Mouse (Mus musculus) heart, embryonic 16.5 days (tissue): ENCODE measurements around the gene Klk1b3. TPM values are rescaled to one million over a fixed set of nuclear protein-coding genes. Genes with fewer than 3 reads are reported as not detected.
"Not testable (repeated sequence)": the region's sequence is repeated elsewhere in the genome, so short reads cannot be mapped to it uniquely, and the experiment has no call there.

Source experiments
- ATAC-seq: fragments of 200-750 bp; cut with Nextera tagmentation; replicated peaks from 2 replicates; pipeline ENCODE4 v1.8.0; 2017; ENCODE audit warnings: moderate number of reproducible peaks; ENCODE audit not compliant: insufficient read depth, low FRiP score; ENCODE audit errors: extremely low read depth
- H3K27ac ChIP-seq: fragments of 300-500 bp; sonication (generic); 2 replicates; pipeline ENCODE4 v1.5.1; 2014; ENCODE audit warnings: mild to moderate bottlenecking, low read length, control low read depth, moderate library complexity
- H3K27me3 ChIP-seq: fragments of 300-500 bp; sonication (generic); 2 replicates; pipeline ENCODE4 v1.6.1; 2014; ENCODE audit warnings: low read length, mixed read lengths; ENCODE audit not compliant: control insufficient read depth, insufficient read depth
- H3K36me3 ChIP-seq: fragments of 300-500 bp; sonication (generic); 2 replicates; pipeline ENCODE4 v1.6.1; 2014; ENCODE audit not compliant: control insufficient read depth, insufficient read depth
- H3K4me1 ChIP-seq: fragments of 300-500 bp; sonication (generic); 2 replicates; pipeline ENCODE4 v1.6.1; 2014; ENCODE audit warnings: low read length, mixed read lengths; ENCODE audit not compliant: control insufficient read depth, insufficient read depth
- H3K4me2 ChIP-seq: fragments of 300-500 bp; sonication (generic); 2 replicates; pipeline ENCODE4 v1.6.1; 2014; ENCODE audit warnings: low read depth, mild to moderate bottlenecking, control low read depth, low read length
- H3K4me3 ChIP-seq: fragments of 300-500 bp; sonication (generic); 2 replicates; pipeline ENCODE4 v1.5.1; 2014; ENCODE audit warnings: mild to moderate bottlenecking, control low read depth, low read length
- H3K9ac ChIP-seq: fragments of 300-500 bp; sonication (generic); 2 replicates; pipeline ENCODE4 v1.6.1; 2014; ENCODE audit warnings: low read length, control low read depth
- H3K9me3 ChIP-seq: fragments of 300-500 bp; sonication (generic); replicated peaks from 2 replicates; pipeline ENCODE4 v1.6.1; 2016; ENCODE audit warnings: low read length; ENCODE audit not compliant: control insufficient read depth
- WGBS: fragments of 180-500 bp; shearing (Covaris S2); extraction: QIAGEN DNeasy Blood & Tissue Kit; methylation state at CpG from one replicate; pipeline ENCODE4 v1.1.7; 2014; 5-methylcytosine and 5-hydroxymethylcytosine counted together
- polyA plus RNA-seq: library from polyadenylated mRNA; unstranded; fragments of >200 nt; fragmentation: Nextera tagmentation; extraction: Ambion mirVana; gene quantifications from 2 replicates; pipeline ENCODE4 v1.2.1, GENCODE M21; 2015

The Klk1b3 gene
- polyA plus RNA-seq, 1 experiment from 2014 or later = not detected

DNA sequence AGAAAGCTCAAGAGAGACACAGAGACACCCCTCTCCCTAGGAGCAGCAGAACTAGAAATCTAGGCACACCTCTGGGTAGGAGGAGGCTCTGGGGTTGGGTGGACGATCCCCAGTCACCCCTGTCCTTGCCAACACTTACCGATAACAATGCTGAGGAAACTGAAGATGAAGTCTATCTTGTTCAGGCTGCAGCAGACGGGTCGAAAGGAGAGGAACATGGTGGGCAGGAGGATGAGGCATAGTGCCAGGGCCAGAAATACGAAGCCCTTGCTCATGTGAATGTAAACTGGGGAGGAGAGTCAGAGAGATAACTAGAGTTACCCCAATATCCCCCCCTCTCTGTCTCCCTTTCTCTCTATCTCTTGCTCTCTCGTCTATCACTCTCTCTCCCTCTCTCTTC, 24.3 kb downstream of the Klk1b3 start:
- H3K27ac ChIP-seq, H3K9me3 ChIP-seq, H3K9ac ChIP-seq, ATAC-seq, H3K4me1 ChIP-seq, H3K36me3 ChIP-seq, H3K27me3 ChIP-seq, H3K4me3 ChIP-seq, H3K4me2 ChIP-seq: not testable (repeated sequence)
- 60% methylated on average over 6 of the region's 6 CpGs for WGBS

DNA sequence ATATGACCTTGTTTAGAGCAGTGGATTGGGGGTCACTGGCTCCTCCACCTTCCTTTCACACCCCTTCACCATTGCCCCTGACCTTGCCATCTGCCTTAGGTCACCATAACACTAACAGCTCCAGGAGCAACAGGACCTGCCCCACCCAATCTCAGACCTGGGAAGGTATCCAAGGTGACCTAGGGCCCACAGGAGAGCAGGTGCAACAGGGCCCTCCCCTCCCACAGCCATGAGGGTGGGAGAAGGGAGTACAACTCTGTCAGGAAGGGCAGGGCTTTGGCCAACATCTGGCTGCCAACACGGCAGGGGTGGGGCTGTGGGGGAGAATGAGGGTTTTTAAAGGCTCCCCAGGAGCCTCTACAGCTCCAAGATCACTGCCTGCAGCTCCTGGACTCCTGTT, 27.1 kb downstream of the Klk1b3 start, which contains the start of gene Klk1:
TSS of gene Klk1 (plus strand) at position 285 of the 400 bp plus-strand sequence.
- Histone ChIP-seq H3K4me3 (no peak within 1 kb of the TSS), H3K9ac (no peak within 1 kb of the TSS), H3K27ac (no peak within 1 kb of the TSS), H3K36me3 (no peaks in the 10 kb centered on the region), H3K4me2 (no peak within 1 kb of the TSS), H3K27me3 (no peaks in the 10 kb centered on the region; the same call in 1 of the 2 replicates), H3K9me3 (no peaks in the 10 kb centered on the region), H3K4me1 (no peaks in the 10 kb centered on the region)
- ATAC-seq = no peak
- 45% methylated on average over 1 of the region's 1 CpGs for WGBS

DNA sequence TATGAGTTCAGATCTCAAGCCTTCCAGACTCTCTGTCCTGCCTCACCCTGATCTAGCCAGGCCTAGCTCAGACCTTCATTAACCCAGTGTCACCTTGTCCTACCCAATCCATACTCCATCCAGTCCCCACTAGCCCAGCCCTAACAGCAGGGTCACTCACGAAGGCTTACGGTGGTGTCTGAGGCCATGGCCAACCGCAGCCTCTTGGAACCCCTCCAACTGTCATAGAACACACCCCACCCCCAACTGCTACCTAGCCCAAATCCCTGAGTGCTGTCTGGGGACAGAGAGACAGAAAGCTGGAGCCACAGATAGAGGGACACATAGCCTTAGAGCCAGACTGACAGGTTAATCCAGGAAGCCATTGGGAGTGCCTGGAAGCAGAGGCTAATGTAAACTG, 37.9 kb downstream of the Klk1b3 start, which contains the start of gene Gm36864:
TSS of gene Gm36864 (plus strand) at position 269 of the 400 bp plus-strand sequence.
- Histone ChIP-seq H3K9me3 (no peaks in the 10 kb centered on the region), H3K27me3 (no peaks in the 10 kb centered on the region), H3K4me2 (no peak within 1 kb of the TSS), H3K27ac (no peak within 1 kb of the TSS), H3K4me1 (no peaks in the 10 kb centered on the region), H3K36me3 (no peaks in the 10 kb centered on the region), H3K9ac (no peak within 1 kb of the TSS), H3K4me3 (no peak within 1 kb of the TSS)
- ATAC-seq = no peak
- WGBS = 45% methylated on average over 3 of the region's 3 CpGs

DNA sequence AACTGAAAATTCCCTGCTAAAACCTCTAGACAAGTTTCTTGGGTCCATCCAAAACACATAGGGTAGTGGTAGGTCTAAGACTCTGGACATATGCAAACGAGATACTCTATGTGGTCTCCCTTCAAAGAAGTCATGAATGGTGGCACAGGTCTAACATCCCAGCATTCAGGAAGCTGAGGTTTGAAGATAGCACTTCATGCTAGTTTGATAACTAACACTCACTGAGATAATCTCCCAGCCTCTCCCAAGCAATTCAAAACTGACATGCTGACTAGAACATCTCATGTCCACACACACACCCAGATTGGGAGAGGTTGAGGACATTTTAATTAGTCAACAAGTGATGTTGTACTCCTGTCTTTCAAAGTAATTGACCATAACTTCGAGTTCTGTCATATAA, 41.9 kb downstream of the Klk1b3 start:
- Histone ChIP-seq H3K4me1 (no peaks in the 10 kb centered on the region), H3K4me3 (no peak overlapping the region), H3K4me2 (no peak overlapping the region), H3K9me3 (no peaks in the 10 kb centered on the region), H3K36me3 (no peaks in the 10 kb centered on the region), H3K9ac (no peak overlapping the region), H3K27ac (no peak overlapping the region), H3K27me3 (no peaks in the 10 kb centered on the region)
- 41% methylated on average over 2 of the region's 2 CpGs for WGBS
- ATAC-seq = no peak

- no peak overlapping the region for H3K4me3 ChIP-seq
- H3K27ac ChIP-seq = no peak overlapping the region
- no peak overlapping the region for H3K4me2 ChIP-seq
- no peaks in the 10 kb centered on the region for H3K27me3 ChIP-seq
- H3K4me1 ChIP-seq = peaks cover 5% of the 10 kb centered on the region; the same call in 1 of the 2 replicates
- ATAC-seq = no peak
- H3K36me3 ChIP-seq = no peaks in the 10 kb centered on the region
- H3K9me3 ChIP-seq = no peaks in the 10 kb centered on the region
- WGBS = 42% methylated on average over 1 of the region's 1 CpGs
- H3K9ac ChIP-seq = no peak overlapping the region
Observed at GRCm38 (mm10) chr7:44240712-44241111, 42.7 kb downstream of the Klk1b3 start.

- Histone ChIP-seq H3K4me2 (no peak overlapping the region), H3K27me3 (no peaks in the 10 kb centered on the region), H3K27ac (no peak overlapping the region), H3K4me3 (no peak overlapping the region), H3K9ac (no peak overlapping the region), H3K36me3 (no peaks in the 10 kb centered on the region), H3K4me1 (peaks cover 5% of the 10 kb centered on the region; the same call in 1 of the 2 replicates), H3K9me3 (no peaks in the 10 kb centered on the region)
- WGBS = 49% methylated on average over 2 of the region's 2 CpGs
- no peak for ATAC-seq
Observed at GRCm38 (mm10) chr7:44241163-44241562, 43.2 kb downstream of the Klk1b3 start.

DNA sequence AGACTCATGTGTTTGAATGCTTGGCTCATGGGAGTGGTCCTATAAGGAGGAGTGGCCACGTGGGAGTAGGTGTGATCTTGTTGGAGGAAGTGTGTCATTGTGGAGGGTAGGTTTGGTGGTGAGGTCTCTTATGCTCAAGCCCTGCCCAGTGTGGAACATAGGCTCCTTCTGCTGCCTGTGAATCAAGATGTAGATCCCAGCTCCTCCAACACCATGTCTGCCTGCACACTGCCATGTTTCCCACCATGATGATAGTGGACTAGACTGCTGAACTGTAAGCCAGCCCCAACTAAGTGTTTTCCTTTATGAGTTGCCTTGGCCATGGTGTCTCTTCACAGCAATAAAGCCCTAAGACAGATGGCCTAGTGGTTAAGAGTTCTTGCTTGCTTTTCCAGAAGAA, 46.1 kb downstream of the Klk1b3 start:
- WGBS = 65% methylated on average over 1 of the region's 1 CpGs
- Histone ChIP-seq H3K27me3 (no peaks in the 10 kb centered on the region), H3K9ac (no peak overlapping the region), H3K36me3 (peaks cover 6% of the 10 kb centered on the region), H3K4me3 (no peak overlapping the region), H3K27ac (no peak overlapping the region), H3K4me2 (no peak overlapping the region), H3K4me1 (peaks cover 18% of the 10 kb centered on the region), H3K9me3 (no peaks in the 10 kb centered on the region)
- ATAC-seq = no peak

DNA sequence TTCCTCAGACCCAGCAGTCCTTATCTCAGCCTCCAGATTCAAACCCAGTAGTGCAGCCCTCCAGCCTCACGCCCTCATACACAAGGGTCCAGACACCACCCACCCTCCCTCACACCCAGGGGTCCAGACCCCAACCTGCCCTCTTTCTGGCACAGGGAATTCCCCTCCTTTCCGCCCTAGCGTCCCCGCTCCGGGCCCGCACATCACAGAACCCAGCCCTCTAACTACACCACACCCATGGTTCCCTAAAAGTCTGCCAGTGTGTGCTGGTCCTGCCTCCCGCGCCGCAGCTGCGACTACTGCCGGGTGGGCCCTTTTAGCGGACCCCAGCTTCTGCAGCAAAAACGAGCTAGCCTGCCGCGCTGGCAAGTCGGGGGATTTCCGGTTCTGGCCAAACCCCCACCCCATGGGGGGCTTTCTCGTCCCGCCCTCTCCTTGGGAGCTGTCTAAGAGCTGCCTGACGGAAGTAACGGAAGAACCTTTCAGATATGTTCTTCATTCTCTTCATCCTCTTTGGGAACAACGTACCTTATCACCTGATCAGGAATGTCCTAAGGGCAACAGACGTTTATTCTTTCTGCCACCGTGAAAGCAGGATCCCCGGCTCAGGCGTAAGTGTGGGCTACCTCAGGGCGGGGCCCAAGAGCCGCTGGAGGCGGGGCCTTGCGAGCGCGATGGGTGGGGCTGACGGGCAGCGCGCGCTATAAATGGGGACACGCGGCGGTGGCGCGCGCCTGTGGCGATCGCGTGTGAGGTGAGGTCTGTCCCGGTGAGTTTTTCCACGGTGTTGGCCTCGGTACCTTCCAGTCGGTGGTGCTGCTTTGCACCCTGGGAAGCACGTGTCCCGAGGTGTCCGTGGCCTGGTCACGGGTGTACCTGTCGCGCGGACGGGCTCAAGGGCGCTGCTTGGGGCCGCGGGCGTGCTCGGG, 48.3 kb downstream of the Klk1b3 start, which contains the start of the genes 1700028J19Rik and 2410002F23Rik:
TSS of gene 1700028J19Rik (minus strand) at position 641 of the 929 bp plus-strand sequence.
TSS of gene 2410002F23Rik (plus strand) at position 668 of the 929 bp plus-strand sequence.
- no peaks in the 10 kb centered on the region for H3K27me3 ChIP-seq
- peaks cover 18% of the 10 kb centered on the region for H3K4me1 ChIP-seq
- ATAC-seq = peak; percentile 88
- WGBS = under 1% methylated on average over 62 of the region's 62 CpGs
- peak within 1 kb of the TSS; percentile 90 for H3K27ac ChIP-seq
- peak within 1 kb of the TSS; percentile 95 for H3K4me3 ChIP-seq
- no peaks in the 10 kb centered on the region for H3K9me3 ChIP-seq
- H3K9ac ChIP-seq = peak within 1 kb of the TSS; percentile 94
- H3K4me2 ChIP-seq = peak within 1 kb of the TSS; percentile 91
- H3K36me3 ChIP-seq = peaks cover 19% of the 10 kb centered on the region

- Histone ChIP-seq H3K4me3 (peak overlapping the region; percentile 95), H3K27ac (peak overlapping the region; percentile 90), H3K27me3 (no peaks in the 10 kb centered on the region), H3K4me1 (peaks cover 18% of the 10 kb centered on the region), H3K4me2 (peak overlapping the region; percentile 91), H3K36me3 (peaks cover 19% of the 10 kb centered on the region), H3K9ac (peak overlapping the region; percentile 94), H3K9me3 (no peaks in the 10 kb centered on the region)
- WGBS = 1% methylated on average over 23 of the region's 23 CpGs
- peak; percentile 50 for ATAC-seq
Observed at GRCm38 (mm10) chr7:44246984-44247470, 49.0 kb downstream of the Klk1b3 start.
